Mouse (Mus musculus): ENCODE data around the gene Lrrc49.

Gene Lrrc49

DNA sequence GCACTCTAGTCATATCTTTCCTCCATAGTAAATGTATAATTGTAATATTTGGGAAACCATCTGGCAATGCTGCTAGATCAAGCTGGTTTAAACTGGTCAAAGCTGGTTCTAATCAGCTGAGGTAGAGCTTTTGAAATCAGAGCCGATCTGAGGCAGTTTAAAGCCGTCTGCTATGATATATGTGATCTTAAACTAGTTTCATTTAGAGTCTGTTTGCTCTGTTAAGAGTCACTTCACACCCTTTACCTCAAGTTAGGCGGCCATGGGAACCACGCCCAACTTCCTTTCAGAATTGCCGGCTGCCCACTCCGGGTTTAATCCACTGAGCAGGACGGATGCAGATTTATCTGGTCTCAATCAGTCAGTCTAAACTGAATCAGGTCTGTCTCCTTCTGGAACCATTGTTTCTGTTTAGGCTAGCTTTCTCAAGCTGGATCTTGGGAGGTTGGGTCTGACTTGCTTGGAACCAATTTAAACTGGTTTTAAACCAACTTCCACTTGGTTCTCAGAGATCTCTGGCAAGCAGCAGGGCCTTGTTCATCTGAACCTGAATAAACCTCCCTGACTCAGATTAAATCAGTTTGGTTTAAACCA, 144.4 kb downstream of the Lrrc49 start:
- no peak for DNase-seq (ENCODE audit: low spot score in 2 of 2)

DNA sequence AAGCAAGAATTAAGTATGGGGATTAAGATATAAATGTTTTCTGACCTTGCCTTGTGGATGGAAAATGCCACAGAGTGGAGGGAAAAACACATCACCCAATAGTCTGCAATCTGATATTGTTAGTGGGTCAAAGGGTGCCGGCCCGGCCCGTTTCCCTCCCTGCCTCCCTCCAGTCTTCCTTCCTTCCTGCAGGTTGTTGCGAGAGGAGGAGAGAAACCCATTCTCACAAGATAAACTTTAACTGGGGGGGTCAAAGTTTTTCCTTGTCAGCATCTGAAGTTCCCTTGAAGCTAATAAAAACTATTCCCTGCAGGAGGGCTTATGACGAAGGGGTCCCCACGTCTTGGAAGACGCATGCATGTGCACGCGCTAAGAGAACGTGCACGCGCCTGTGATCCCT, 157.6 kb downstream of the Lrrc49 start:
- DNase-seq (ENCODE audit: low spot score in 2 of 2): no peak

DNA sequence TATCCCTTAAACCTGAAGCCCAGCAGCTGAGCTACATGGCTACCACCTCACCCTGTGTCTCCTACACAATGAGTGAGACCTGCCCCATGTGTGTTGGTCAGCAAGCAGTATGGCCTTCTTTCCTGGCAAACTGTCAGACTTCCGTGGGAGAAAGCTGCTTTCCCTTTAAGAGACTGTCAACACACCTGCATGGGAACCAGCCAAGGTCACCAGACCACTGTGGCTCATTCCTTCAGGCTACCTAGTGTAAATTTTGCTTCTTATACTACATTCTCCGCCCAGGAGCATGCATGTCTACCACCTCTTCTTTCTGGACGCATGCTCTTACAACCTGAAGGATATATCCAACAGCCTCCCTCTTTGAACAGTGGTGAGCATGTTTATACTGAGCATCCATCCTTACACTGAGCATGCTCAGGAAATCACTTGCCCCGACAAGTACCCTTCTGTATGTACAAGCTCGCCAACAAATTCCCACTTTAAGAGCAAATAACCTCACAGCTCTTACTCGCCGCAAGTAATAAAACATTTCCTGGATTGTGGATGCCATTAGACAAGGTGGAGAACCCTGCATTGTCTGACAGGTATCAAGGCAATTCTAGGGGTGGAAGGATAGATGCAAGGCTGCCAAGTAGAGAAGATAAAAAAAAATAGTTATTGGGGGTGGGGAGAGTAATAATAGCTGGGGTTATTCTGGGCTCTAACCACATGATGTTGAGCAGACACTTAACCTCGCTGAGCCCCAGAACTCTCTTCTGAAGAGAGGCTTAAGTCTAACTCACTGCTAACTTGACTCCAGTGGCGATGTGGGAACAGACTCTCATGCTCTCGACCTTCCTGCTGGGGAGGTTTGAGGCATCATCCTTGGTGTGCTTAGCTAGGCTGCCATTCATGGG, 158.4 kb downstream of the Lrrc49 start:
- DNase-seq (ENCODE audit: low spot score in 2 of 2): no peak

DNA sequence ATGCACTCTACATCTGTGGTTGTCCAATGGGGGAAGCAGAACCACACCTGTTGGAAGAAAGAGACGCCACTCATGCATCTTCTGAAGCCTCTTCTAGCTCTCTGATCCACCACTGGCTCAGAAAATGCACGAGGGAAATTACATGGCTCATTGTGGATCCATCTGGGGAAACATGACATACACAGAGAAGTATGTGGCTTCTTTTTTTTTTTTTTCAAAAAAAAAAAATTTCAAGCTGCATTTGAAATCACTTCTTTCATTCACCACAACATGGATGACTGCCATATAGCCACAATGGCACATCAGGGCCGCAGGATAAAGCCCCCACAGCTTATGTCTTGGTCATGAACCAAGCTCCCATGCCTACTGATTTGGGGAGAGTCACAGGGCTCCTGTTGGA, 159.7 kb downstream of the Lrrc49 start:
- no peak for DNase-seq (ENCODE audit: low spot score in 2 of 2)

DNA sequence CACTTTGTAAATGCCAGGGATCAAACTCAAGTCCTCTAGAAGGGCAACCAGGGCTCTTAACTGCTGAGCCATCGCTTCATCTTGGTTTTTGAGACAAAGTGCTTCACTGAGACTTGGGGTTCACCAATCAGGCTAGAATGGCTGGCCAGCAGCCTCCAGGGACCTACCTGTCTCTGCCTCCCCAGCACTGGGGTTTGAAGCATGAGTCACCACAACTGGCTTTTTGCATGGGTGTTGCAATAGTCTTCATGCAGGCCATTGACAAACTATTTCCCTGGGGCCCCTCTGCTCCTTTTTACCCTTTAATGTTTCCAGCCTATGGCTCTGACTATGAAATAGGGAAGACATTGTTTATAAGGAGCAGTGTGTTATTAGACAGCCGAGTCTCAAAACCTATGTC, 160.1 kb downstream of the Lrrc49 start:
- no peak for DNase-seq (ENCODE audit: low spot score in 2 of 2)

DNA sequence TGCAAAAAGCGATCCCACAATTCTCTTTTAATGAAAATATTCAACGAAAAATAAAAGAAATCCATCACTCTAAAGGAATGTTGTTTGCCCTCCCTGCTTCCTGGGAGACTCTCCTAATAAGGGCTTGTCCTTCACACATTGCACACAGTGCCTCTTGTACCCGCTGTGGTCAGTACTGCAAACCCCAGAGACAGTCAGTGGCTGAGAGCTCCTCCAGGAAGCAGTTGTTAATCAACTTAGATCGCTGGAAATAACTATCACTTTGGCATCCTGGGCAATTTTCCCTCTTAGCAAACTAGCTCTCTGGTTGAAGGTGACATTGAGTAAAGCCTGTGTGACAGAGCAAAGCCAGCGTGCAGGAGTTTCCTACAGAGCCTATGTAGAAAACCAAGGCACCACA, 160.9 kb downstream of the Lrrc49 start:
- no peak for DNase-seq (ENCODE audit: low spot score in 2 of 2)

DNA sequence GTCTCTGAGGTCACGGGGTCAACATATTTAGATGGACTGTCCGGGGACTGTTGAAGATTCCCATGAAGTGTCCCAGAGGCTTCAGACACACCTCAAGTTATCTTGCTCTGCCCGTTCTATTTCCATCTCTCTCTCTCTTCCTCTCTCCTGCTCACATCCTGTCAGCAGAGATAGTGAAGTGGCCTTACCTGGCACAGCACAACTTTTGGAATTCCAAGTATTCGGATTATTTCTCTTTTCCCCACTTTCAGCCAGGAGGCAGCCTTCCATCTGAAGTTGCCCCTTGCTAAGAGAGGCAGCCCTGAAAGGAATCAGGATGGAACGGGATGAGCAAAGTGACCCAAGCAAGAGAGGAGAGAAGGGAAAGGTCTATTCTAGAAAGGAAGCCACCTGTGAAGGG, 161.8 kb downstream of the Lrrc49 start:
- no peak for DNase-seq (ENCODE audit: low spot score in 2 of 2)

DNA sequence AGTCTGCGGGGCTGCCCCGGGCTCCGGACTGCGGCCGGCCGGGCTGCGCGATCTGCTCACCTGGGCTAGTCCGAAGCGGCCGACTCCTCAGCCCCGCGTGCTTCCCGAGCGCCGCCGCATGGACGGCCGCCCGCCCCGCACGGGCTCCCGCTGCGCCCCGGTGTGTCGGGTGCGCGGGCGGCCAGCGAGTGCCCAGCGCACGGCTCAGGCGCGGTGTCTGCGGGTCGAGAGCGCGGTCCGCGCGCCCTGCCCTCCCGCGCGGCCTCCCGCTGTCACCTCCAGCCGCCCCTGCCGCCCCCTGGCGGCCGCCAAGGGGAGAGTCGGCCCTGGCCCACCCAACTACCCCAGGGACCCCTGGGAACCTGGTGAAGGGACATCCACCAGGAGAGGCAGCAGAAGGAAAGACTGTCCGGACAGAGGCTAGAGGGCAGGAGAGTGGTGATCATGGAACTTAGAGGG, 166.1 kb downstream of the Lrrc49 start, which contains the start of gene Thsd4:
Gene Thsd4 (minus strand): TSS at position 241 of the 459 bp plus-strand sequence.
- DNase-seq (ENCODE audit: low spot score in 2 of 2): peak in 1 of 2 experiments; percentile 27

DNA sequence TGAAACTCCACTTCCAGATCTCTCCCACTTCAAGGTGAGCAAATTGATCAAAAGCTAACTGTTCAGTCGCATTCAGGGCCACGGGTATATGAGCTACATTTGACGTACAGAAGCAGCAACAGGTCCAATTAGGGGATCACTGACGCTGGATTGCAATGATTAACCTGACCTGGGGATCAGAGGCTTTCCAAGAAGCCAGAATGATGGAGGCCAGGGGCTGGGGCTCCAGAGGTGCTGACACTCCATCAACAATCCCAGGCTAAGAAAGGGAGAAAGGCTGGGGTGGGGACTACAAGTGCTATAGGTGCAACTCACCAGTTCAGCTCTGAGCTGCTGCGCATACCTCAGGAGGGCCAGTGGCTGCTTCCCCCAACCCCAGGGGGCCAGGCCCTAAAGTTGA, 166.8 kb downstream of the Lrrc49 start:
- no peak for DNase-seq (ENCODE audit: low spot score in 2 of 2)

DNA sequence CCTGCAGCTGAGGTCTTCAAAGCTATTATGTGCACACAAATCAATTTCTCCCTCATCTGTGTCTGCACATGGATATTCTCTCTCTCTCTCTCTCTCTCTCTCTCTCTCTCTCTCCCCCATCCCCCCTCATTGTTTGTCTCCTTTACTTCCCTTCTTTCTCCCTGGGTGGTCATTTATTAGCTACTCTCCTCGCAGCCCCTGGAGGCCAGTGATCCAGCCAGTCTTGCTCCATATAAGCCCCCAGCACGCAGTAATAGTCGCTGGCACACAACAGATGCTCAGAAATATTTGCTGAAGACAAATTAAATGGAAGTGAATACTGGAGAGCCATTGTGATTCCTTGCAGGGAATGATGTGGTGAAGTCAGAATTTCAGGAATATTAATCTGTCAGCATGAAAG, 168.4 kb downstream of the Lrrc49 start:
- DNase-seq (ENCODE audit: low spot score in 2 of 2): no peak

Data from spleen, postnatal 14 days (tissue).